Mouse (Mus musculus) C2C12 (cell line): ENCODE results near the gene Sypl. TPM values are rescaled to one million over a fixed set of nuclear protein-coding genes. Genes with fewer than 3 reads are reported as not detected.

Source experiments
- H3K27me3 ChIP-seq: one replicate; pipeline ENCODE4 v1.6.1; 2011; ENCODE audit not compliant: control insufficient read depth, insufficient read depth, insufficient read length
- H3K36me3 ChIP-seq: one replicate; pipeline ENCODE4 v1.6.1; 2011; ENCODE audit not compliant: control insufficient read depth, insufficient read depth
- H3K4me3 ChIP-seq: one replicate; pipeline ENCODE4 v1.5.1; 2011; ENCODE audit warnings: mild to moderate bottlenecking, control low read depth; ENCODE audit not compliant: poor library complexity, insufficient read depth, severe bottlenecking
- H3K79me2 ChIP-seq: one replicate; pipeline ENCODE4 v1.6.1; 2011; ENCODE audit not compliant: control insufficient read depth, insufficient read depth
- H3K79me3 ChIP-seq: one replicate; pipeline ENCODE4 v1.6.1; 2011; ENCODE audit warnings: low read depth, control low read depth
- H3ac ChIP-seq: one replicate; pipeline ENCODE3; 2011; ENCODE audit warnings: low read depth; ENCODE audit not compliant: control insufficient read depth, insufficient read length
- CEBPB ChIP-seq: IDR thresholded peaks from one replicate; pipeline ENCODE4 v1.6.1; 2011; ENCODE audit warnings: low read depth, mild to moderate bottlenecking, control low read depth, moderate library complexity
- CTCF ChIP-seq: IDR thresholded peaks from one replicate; pipeline ENCODE4 v1.5.1; 2011; ENCODE audit not compliant: control insufficient read depth, insufficient read depth, insufficient read length
- FOSL1 ChIP-seq: IDR thresholded peaks from one replicate; pipeline ENCODE4 v1.8.0; 2011; ENCODE audit warnings: mild to moderate bottlenecking, low read length; ENCODE audit not compliant: poor library complexity, insufficient read depth, severe bottlenecking
- MAX ChIP-seq: IDR thresholded peaks from one replicate; pipeline ENCODE4 v1.6.1; 2011; ENCODE audit warnings: mild to moderate bottlenecking, control low read depth
- MYOD1 ChIP-seq: IDR thresholded peaks from one replicate; pipeline ENCODE4 v1.6.1; 2011; ENCODE audit warnings: low read depth; ENCODE audit not compliant: control insufficient read depth, insufficient read length
- MYOG ChIP-seq: IDR thresholded peaks from one replicate; pipeline ENCODE4 v1.6.1; 2011; ENCODE audit not compliant: control insufficient read depth, insufficient read length; ENCODE audit errors: extremely low read depth
- USF1 ChIP-seq: IDR thresholded peaks from one replicate; pipeline ENCODE4 v1.6.1; 2011; ENCODE audit warnings: low read depth, mild to moderate bottlenecking, control low read depth, moderate library complexity
- polyA plus RNA-seq: library from polyadenylated mRNA; unstranded; fragments of >200 nt; fragmentation: generic; extraction: Trizol; gene quantifications from one replicate; pipeline ENCODE4 v1.2.1, GENCODE M21; 2012; ENCODE audit warnings: missing spikeins

Sypl gene
- polyA plus RNA-seq, 1 experiment, result 37.0 TPM

- no peaks in the 10 kb centered on the region for H3K27me3 ChIP-seq
- no peaks in the 10 kb centered on the region for H3K36me3 ChIP-seq
- no peaks in the 10 kb centered on the region for H3K79me2 ChIP-seq
- H3K79me3 ChIP-seq, result no peaks in the 10 kb centered on the region
- H3K4me3 ChIP-seq, result no peak overlapping the region
- H3ac ChIP-seq, result no peak overlapping the region
- TF ChIP-seq MYOD1, result no peak
- no peak for TF ChIP-seq USF1
- TF ChIP-seq MYOG, result no peak
- no peak for TF ChIP-seq CEBPB
- no peak for TF ChIP-seq FOSL1
- TF ChIP-seq MAX, result no peak
- no peak for TF ChIP-seq CTCF
Observed at GRCm38 (mm10) chr12:33028109-33028691, 74.5 kb downstream of the Sypl start.

GRCm38 (mm10) chr12:33028708-33029107, 75.0 kb downstream of the Sypl start:
- Histone ChIP-seq H3K27me3 (no peaks in the 10 kb centered on the region), H3ac (no peak overlapping the region), H3K4me3 (no peak overlapping the region), H3K36me3 (no peaks in the 10 kb centered on the region), H3K79me3 (no peaks in the 10 kb centered on the region), H3K79me2 (no peaks in the 10 kb centered on the region)
- no peak for TF ChIP-seq CEBPB
- no peak for TF ChIP-seq MAX
- no peak for TF ChIP-seq MYOD1
- no peak for TF ChIP-seq CTCF
- no peak for TF ChIP-seq USF1
- no peak for TF ChIP-seq MYOG
- no peak for TF ChIP-seq FOSL1

Other genes starting within 250 kb of the Sypl start
- 7.9 TPM for gene Nampt, start 134.3 kb upstream of the Sypl start, polyA plus RNA-seq
- gene Cdhr3, start 139.0 kb downstream of the Sypl start, polyA plus RNA-seq, result not detected
- gene Atxn7l1, start 193.8 kb downstream of the Sypl start, polyA plus RNA-seq, result 14.6 TPM